Mouse (Mus musculus) erythroblast, embryonic 14.5 days (primary cell): ENCODE results near the gene Lrrc1. TPM values are rescaled to one million over a fixed set of nuclear protein-coding genes. Genes with fewer than 3 reads are reported as not detected.
A peak's percentile ranks its signal among the peaks of the same experiment; 100 is the strongest.

Experiments
- H3K27me3 ChIP-seq: 2 replicates; pipeline ENCODE4 v1.6.1; 2012; ENCODE audit warnings: inconsistent platforms; ENCODE audit not compliant: control insufficient read depth
- H3K36me3 ChIP-seq: 2 replicates; pipeline ENCODE4 v1.6.1; 2012; ENCODE audit warnings: mild to moderate bottlenecking, inconsistent platforms; ENCODE audit not compliant: control insufficient read depth
- H3K4me1 ChIP-seq: 2 replicates; pipeline ENCODE4 v1.6.1; 2012; ENCODE audit warnings: inconsistent platforms; ENCODE audit not compliant: control insufficient read depth
- H3K4me3 ChIP-seq: replicated peaks from 2 replicates; pipeline ENCODE3; 2012; ENCODE audit warnings: moderate library complexity, mild to moderate bottlenecking, inconsistent platforms
- H3K9me3 ChIP-seq: 2 replicates; pipeline ENCODE4 v1.6.1; 2012; ENCODE audit warnings: low read length, inconsistent platforms, mixed read lengths; ENCODE audit not compliant: control insufficient read depth
- GATA1 ChIP-seq: IDR thresholded peaks from 2 replicates; pipeline ENCODE4 v1.6.1; 2012; ENCODE audit warnings: low read length, inconsistent platforms, mixed read lengths
- TAL1 ChIP-seq: IDR thresholded peaks from 3 replicates; pipeline ENCODE4 v1.6.1; 2012; ENCODE audit warnings: low read length, inconsistent platforms, mixed read lengths
- polyA plus RNA-seq: library from polyadenylated mRNA; stranded (reverse); fragments of >175 nt; gene quantifications from 2 replicates; pipeline ENCODE4 v1.2.3, GENCODE M21; 2012

Lrrc1 gene
- polyA plus RNA-seq, 1 experiment = 0.09 TPM

GRCm38 (mm10) chr9:77450447-77450846, 94.2 kb downstream of the Lrrc1 start:
- no peaks in the 10 kb centered on the region; the same call in 1 of the 2 replicates for H3K36me3 ChIP-seq
- H3K4me1 ChIP-seq = no peaks in the 10 kb centered on the region
- H3K9me3 ChIP-seq = no peaks in the 10 kb centered on the region
- no peaks in the 10 kb centered on the region for H3K27me3 ChIP-seq
- TF ChIP-seq GATA1 (no peak), TAL1 (no peak)
- H3K4me3 ChIP-seq = no peak overlapping the region

- H3K4me1 ChIP-seq = no peaks in the 10 kb centered on the region
- H3K36me3 ChIP-seq = no peaks in the 10 kb centered on the region
- H3K27me3 ChIP-seq = no peaks in the 10 kb centered on the region
- TF ChIP-seq TAL1 (no peak), GATA1 (no peak)
- no peak overlapping the region for H3K4me3 ChIP-seq
- H3K9me3 ChIP-seq = no peaks in the 10 kb centered on the region
Observed at GRCm38 (mm10) chr9:77444876-77445275, 99.8 kb downstream of the Lrrc1 start.

GRCm38 (mm10) chr9:77439371-77439770, 105.3 kb downstream of the Lrrc1 start:
- Histone ChIP-seq H3K4me1 (peaks cover 17% of the 10 kb centered on the region), H3K36me3 (no peaks in the 10 kb centered on the region), H3K27me3 (no peaks in the 10 kb centered on the region), H3K4me3 (no peak overlapping the region), H3K9me3 (no peaks in the 10 kb centered on the region)
- no peak for TF ChIP-seq TAL1
- TF ChIP-seq GATA1 = no peak

GRCm38 (mm10) chr9:77438836-77439271, 105.8 kb downstream of the Lrrc1 start:
- H3K36me3 ChIP-seq = no peaks in the 10 kb centered on the region
- no peaks in the 10 kb centered on the region for H3K9me3 ChIP-seq
- H3K4me1 ChIP-seq = peaks cover 21% of the 10 kb centered on the region
- H3K27me3 ChIP-seq = no peaks in the 10 kb centered on the region
- TF ChIP-seq GATA1 (no peak), TAL1 (no peak)
- H3K4me3 ChIP-seq = no peak overlapping the region

GRCm38 (mm10) chr9:77437131-77437530, 107.5 kb downstream of the Lrrc1 start:
- Histone ChIP-seq H3K4me3 (no peak overlapping the region), H3K4me1 (peaks cover 29% of the 10 kb centered on the region), H3K36me3 (no peaks in the 10 kb centered on the region), H3K9me3 (no peaks in the 10 kb centered on the region), H3K27me3 (no peaks in the 10 kb centered on the region)
- TF ChIP-seq GATA1 (no peak), TAL1 (no peak)

GRCm38 (mm10) chr9:77434965-77435364, 109.7 kb downstream of the Lrrc1 start:
- Histone ChIP-seq H3K4me1 (peaks cover 31% of the 10 kb centered on the region), H3K9me3 (no peaks in the 10 kb centered on the region), H3K4me3 (peak overlapping the region; percentile 59), H3K27me3 (no peaks in the 10 kb centered on the region), H3K36me3 (peaks cover 9% of the 10 kb centered on the region)
- 0 out of 3 replicates have a peak, but pooled peaks have one; percentile 31 for TF ChIP-seq TAL1
- peak; percentile 17; the same call in 1 of the 2 replicates for TF ChIP-seq GATA1

- Histone ChIP-seq H3K36me3 (peaks cover 9% of the 10 kb centered on the region), H3K4me3 (no peak overlapping the region), H3K4me1 (peaks cover 36% of the 10 kb centered on the region), H3K27me3 (no peaks in the 10 kb centered on the region), H3K9me3 (no peaks in the 10 kb centered on the region)
- TF ChIP-seq TAL1 (no peak), GATA1 (no peak)
Observed at GRCm38 (mm10) chr9:77433476-77433875, 111.2 kb downstream of the Lrrc1 start.

- no peaks in the 10 kb centered on the region for H3K9me3 ChIP-seq
- peaks cover 9% of the 10 kb centered on the region for H3K36me3 ChIP-seq
- H3K27me3 ChIP-seq = peaks cover 2% of the 10 kb centered on the region; the same call in 1 of the 2 replicates
- H3K4me3 ChIP-seq = no peak overlapping the region
- H3K4me1 ChIP-seq = peaks cover 45% of the 10 kb centered on the region
- TF ChIP-seq GATA1 = no peak
- TF ChIP-seq TAL1 = no peak
Observed at GRCm38 (mm10) chr9:77432030-77432429, 112.6 kb downstream of the Lrrc1 start.

GRCm38 (mm10) chr9:77430413-77431087, 114.1 kb downstream of the Lrrc1 start:
- Histone ChIP-seq H3K9me3 (no peaks in the 10 kb centered on the region), H3K27me3 (peaks cover 2% of the 10 kb centered on the region; the same call in 1 of the 2 replicates), H3K4me3 (no peak overlapping the region), H3K36me3 (peaks cover 9% of the 10 kb centered on the region), H3K4me1 (peaks cover 38% of the 10 kb centered on the region)
- TF ChIP-seq TAL1 = no peak
- no peak for TF ChIP-seq GATA1
